Mouse (Mus musculus) kidney, adult 2 months (tissue): ENCODE data around the gene Ap1s1.

Experiments used
- CTCF ChIP-seq: fragments of 200-500 bp; conservative IDR thresholded peaks from 2 replicates; pipeline ENCODE4 v1.5.1; 2011; ENCODE audit warnings: low read depth, mild to moderate bottlenecking, control low read depth, low read length, moderate library complexity, mixed read lengths; ENCODE audit not compliant: insufficient read depth, insufficient read length
- POLR2A ChIP-seq: fragments of 200-500 bp; IDR thresholded peaks from one replicate; pipeline ENCODE4 v1.6.1; 2011; ENCODE audit warnings: low read depth, low read length, control low read depth

GRCm38 (mm10) chr5:136989801-136990200, 56.1 kb downstream of the Ap1s1 start:
- no peak for TF ChIP-seq CTCF
- TF ChIP-seq POLR2A, result no peak
